Comparison of ENCODE assay signal across 23 mouse cellular contexts in genomic region chr4:130890511-130890840, GRCm38 (mm10). TPM values are rescaled to one million over a fixed set of nuclear protein-coding genes. Genes with fewer than 3 reads are reported as not detected.
DNase-seq lines count a peak whose midpoint lies in the region; ATAC-seq and TF ChIP-seq lines count a peak whose summit lies in the region.
"Had no signal": no experiment of that assay in that cellular context is flagged by ENCODE, and none has a peak within 500 bp of the region (broad histone marks: within the 10 kb centered on the region; RNA-seq: fewer than 3 reads in every experiment).

No protein-coding gene starts in this region.

- H3K27ac ChIP-seq in heart, embryonic 10.5 days: 0 out of 2 replicates have a peak overlapping the region, but pooled peaks have one; percentile 36
- H3K27ac ChIP-seq in heart, embryonic 12.5 days (ENCODE audit: poor library complexity, severe bottlenecking): no peak overlapping the region
- no peak overlapping the region for H3K27ac ChIP-seq in stomach, embryonic 16.5 days (ENCODE audit: low read length)
- H3K27ac ChIP-seq in stomach, postnatal 0 days (replicated peaks): no peak overlapping the region
- H3K27ac ChIP-seq: embryonic facial prominence, embryonic 15.5 days; heart, embryonic 15.5 days; intestine, embryonic 15.5 days; left cerebral cortex, adult 2 months; midbrain, embryonic 15.5 days had no signal

- no peaks in the 10 kb centered on the region for H3K36me3 ChIP-seq in heart, embryonic 10.5 days
- no peaks in the 10 kb centered on the region for H3K36me3 ChIP-seq in heart, embryonic 12.5 days
- H3K36me3 ChIP-seq in stomach, embryonic 16.5 days (ENCODE audit: control insufficient read depth, insufficient read depth, low read length): no peaks in the 10 kb centered on the region
- H3K36me3 ChIP-seq in stomach, postnatal 0 days (ENCODE audit: control insufficient read depth, insufficient read depth, low read length): no peaks in the 10 kb centered on the region
- H3K36me3 ChIP-seq: embryonic facial prominence, embryonic 15.5 days; heart, embryonic 15.5 days; intestine, embryonic 15.5 days; midbrain, embryonic 15.5 days had no signal

- H3K4me2 ChIP-seq in heart, embryonic 12.5 days: no peak overlapping the region
- no peak overlapping the region for H3K4me2 ChIP-seq in stomach, embryonic 16.5 days (ENCODE audit: low read depth, low read length)
- no peak overlapping the region for H3K4me2 ChIP-seq in stomach, postnatal 0 days (replicated peaks; ENCODE audit: low read depth)
- H3K4me2 ChIP-seq: embryonic facial prominence, embryonic 15.5 days; heart, embryonic 15.5 days; intestine, embryonic 15.5 days; midbrain, embryonic 15.5 days had no signal

- TF ChIP-seq EP300 in stomach, postnatal 0 days (optimal IDR thresholded peaks at IDR 0.05): no peak

- TF ChIP-seq CTCF in stomach, postnatal 0 days (IDR thresholded peaks at IDR 0.05; ENCODE audit: low read depth): no peak

- peaks cover 28% of the 10 kb centered on the region for H3K4me1 ChIP-seq in heart, embryonic 10.5 days
- H3K4me1 ChIP-seq in heart, embryonic 12.5 days (replicated peaks): peaks cover 16% of the 10 kb centered on the region
- H3K4me1 ChIP-seq in stomach, embryonic 16.5 days (ENCODE audit: control insufficient read depth, insufficient read depth, low read length): 0 out of 2 replicates have a peak, but pooled peaks cover 5% of the 10 kb centered on the region
- no peaks in the 10 kb centered on the region for H3K4me1 ChIP-seq in stomach, postnatal 0 days (replicated peaks; ENCODE audit: control insufficient read depth, insufficient read depth)
- H3K4me1 ChIP-seq: midbrain, embryonic 15.5 days had no signal

- no peaks in the 10 kb centered on the region for H3K9me3 ChIP-seq in heart, embryonic 10.5 days
- H3K9me3 ChIP-seq in heart, embryonic 12.5 days (replicated peaks): no peaks in the 10 kb centered on the region
- no peaks in the 10 kb centered on the region for H3K9me3 ChIP-seq in stomach, embryonic 16.5 days (replicated peaks; ENCODE audit: control insufficient read depth, low read length)
- no peaks in the 10 kb centered on the region for H3K9me3 ChIP-seq in stomach, postnatal 0 days (ENCODE audit: control insufficient read depth, low read length)
- H3K9me3 ChIP-seq: embryonic facial prominence, embryonic 15.5 days; heart, embryonic 15.5 days; intestine, embryonic 15.5 days; midbrain, embryonic 15.5 days had no signal

- H3K4me3 ChIP-seq in heart, embryonic 10.5 days: peak overlapping the region; percentile 8; the same call in 1 of the 2 replicates
- H3K4me3 ChIP-seq in heart, embryonic 12.5 days: no peak overlapping the region
- H3K4me3 ChIP-seq in stomach, embryonic 16.5 days (replicated peaks; ENCODE audit: low read length): no peak overlapping the region
- no peak overlapping the region for H3K4me3 ChIP-seq in stomach, postnatal 0 days (ENCODE audit: low read depth, low read length)
- H3K4me3 ChIP-seq: embryonic facial prominence, embryonic 15.5 days; heart, embryonic 15.5 days; intestine, embryonic 15.5 days; left cerebral cortex, adult 2 months; midbrain, embryonic 15.5 days had no signal

- H3K9ac ChIP-seq in heart, embryonic 12.5 days: no peak overlapping the region
- no peak overlapping the region for H3K9ac ChIP-seq in stomach, embryonic 16.5 days (ENCODE audit: low read length)
- H3K9ac ChIP-seq in stomach, postnatal 0 days (ENCODE audit: low read length): no peak overlapping the region
- H3K9ac ChIP-seq: embryonic facial prominence, embryonic 15.5 days; heart, embryonic 15.5 days; intestine, embryonic 15.5 days; midbrain, embryonic 15.5 days had no signal

- ATAC-seq in heart, embryonic 12.5 days (ENCODE audit: insufficient number of reproducible peaks, low FRiP score): no peak
- peak; percentile 15; the same call in 1 of the 2 replicates for ATAC-seq in stomach, embryonic 16.5 days (ENCODE audit: insufficient read depth, low FRiP score)
- no peak for ATAC-seq in stomach, postnatal 0 days (ENCODE audit: low FRiP score, low TSS enrichment)
- ATAC-seq: CD4-positive, CD25-positive, alpha-beta regulatory T cell, adult 4 months; forebrain, embryonic 16.5 days; hindbrain, embryonic 16.5 days; midbrain, embryonic 15.5 days had no signal

- DNase-seq in heart, embryonic 10.5 days (ENCODE audit: low spot score): no peak
- peak; percentile 30 for DNase-seq in kidney, adult 9 months
- DNase-seq in kidney, postnatal 4 days: no peak
- DNase-seq in stomach, postnatal 0 days (ENCODE audit: low spot score): no peak
- no peak for DNase-seq in right cerebral cortex, adult 2 months (ENCODE audit: low spot score in 2 of 2)
- DNase-seq: cerebellum, adult 8-10 months; cerebellum, postnatal 36 days; gastrocnemius, postnatal 10 days; heart, postnatal 4 days; lung, adult 2 months had no signal

- H3K27me3 ChIP-seq in heart, embryonic 10.5 days (ENCODE audit: insufficient read depth, poor library complexity, severe bottlenecking): peaks cover 14% of the 10 kb centered on the region; the same call in 1 of the 2 replicates
- no peaks in the 10 kb centered on the region for H3K27me3 ChIP-seq in heart, embryonic 12.5 days (replicated peaks)
- H3K27me3 ChIP-seq in stomach, embryonic 16.5 days (ENCODE audit: control insufficient read depth, insufficient read depth, low read length): no peaks in the 10 kb centered on the region
- no peaks in the 10 kb centered on the region for H3K27me3 ChIP-seq in stomach, postnatal 0 days (ENCODE audit: control insufficient read depth, insufficient read depth, low read length)
- H3K27me3 ChIP-seq: intestine, embryonic 15.5 days had no signal

RNA-seq across cellular contexts. Expression of gene Laptm5, which starts 22.4 kb away (rescaled TPM):
- 7.7 and 19.5 TPM in 2 replicates for polyA plus RNA-seq in heart, embryonic 10.5 days (2016; fragmentation: Nextera tagmentation; extraction: Ambion mirVana)
- 13.7 and 16.0 TPM in 2 replicates for polyA plus RNA-seq in heart, embryonic 12.5 days (2016; fragmentation: Nextera tagmentation; extraction: Ambion mirVana)
- 47.9 and 50.5 TPM in 2 replicates for polyA plus RNA-seq in stomach, embryonic 16.5 days (2015; fragmentation: Nextera tagmentation; extraction: Ambion mirVana)
- 30.5 and 34.0 TPM in 2 replicates for polyA plus RNA-seq in stomach, postnatal 0 days (2015; fragmentation: Nextera tagmentation; extraction: Ambion mirVana)

RNA-seq across cellular contexts. Expression of gene Matn1, which starts 53.7 kb away (rescaled TPM):
- not detected in 2 replicates for polyA plus RNA-seq in heart, embryonic 10.5 days (2016; fragmentation: Nextera tagmentation; extraction: Ambion mirVana)
- 0.08 TPM in 1 of 2 replicates, not detected in the other for polyA plus RNA-seq in heart, embryonic 12.5 days (2016; fragmentation: Nextera tagmentation; extraction: Ambion mirVana)
- 0.06 TPM in 1 of 2 replicates, not detected in the other for polyA plus RNA-seq in stomach, embryonic 16.5 days (2015; fragmentation: Nextera tagmentation; extraction: Ambion mirVana)
- polyA plus RNA-seq in stomach, postnatal 0 days (2015; fragmentation: Nextera tagmentation; extraction: Ambion mirVana): 0.05 TPM in 1 of 2 replicates, not detected in the other
- polyA plus RNA-seq: CD4-positive, CD25-positive, alpha-beta regulatory T cell, adult 4 months; forebrain, embryonic 16.5 days; large intestine, adult 2 months; liver, adult 2 months; neural tube, embryonic 14.5 days had no signal
